Mouse (Mus musculus): ENCODE results near the gene Polr3gl.

The Polr3gl gene

GRCm38 (mm10) chr3:96573611-96574511 is 20.1 kb downstream of the Polr3gl start:
- DNase-seq (ENCODE audit: low read depth, low spot score) = peak; percentile 91

DNA sequence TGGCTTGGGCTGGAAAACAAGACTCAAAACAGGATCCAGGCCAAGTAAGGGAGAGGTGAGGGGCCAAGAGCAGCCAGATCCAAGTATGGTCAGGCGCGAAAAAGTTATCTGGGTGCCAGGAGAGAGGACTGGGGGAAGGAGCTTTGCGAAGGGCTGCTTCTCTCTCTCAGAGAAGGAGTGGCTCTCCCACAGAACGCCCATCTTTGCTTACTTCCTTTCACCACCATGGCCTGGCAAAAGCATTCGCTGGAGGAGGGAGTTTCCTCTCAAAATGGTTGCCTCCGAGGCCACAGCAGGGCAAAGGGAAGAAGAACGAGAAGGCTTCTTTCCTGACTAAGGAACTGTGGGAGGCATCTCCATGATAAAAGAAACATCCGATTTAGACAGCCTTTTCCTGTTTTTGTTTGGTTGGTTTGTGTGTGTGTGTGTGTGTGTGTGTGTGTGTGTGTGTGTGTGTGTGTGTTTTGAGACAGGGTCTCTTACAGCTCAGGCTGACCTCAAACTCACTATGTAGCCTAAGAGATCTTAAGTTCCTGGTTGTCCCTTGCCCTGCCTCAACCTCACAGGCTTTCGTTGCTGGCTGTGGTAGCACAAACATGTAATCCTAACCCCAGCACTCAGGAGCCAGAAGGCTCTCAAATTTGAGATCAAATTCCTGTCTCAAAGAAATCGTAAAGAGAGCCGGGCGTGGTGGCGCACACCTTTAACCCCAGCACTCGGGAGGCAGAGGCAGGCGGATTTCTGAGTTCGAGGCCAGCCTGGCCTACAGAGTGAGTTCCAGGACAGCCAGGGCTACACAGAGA is 21.9 kb downstream of the Polr3gl start:
- peak; percentile 81 for DNase-seq (ENCODE audit: low read depth, low spot score)

- DNase-seq (ENCODE audit: low read depth, low spot score) = no peak
Measured at GRCm38 (mm10) chr3:96571336-96571735, 22.6 kb downstream of the Polr3gl start.

DNA sequence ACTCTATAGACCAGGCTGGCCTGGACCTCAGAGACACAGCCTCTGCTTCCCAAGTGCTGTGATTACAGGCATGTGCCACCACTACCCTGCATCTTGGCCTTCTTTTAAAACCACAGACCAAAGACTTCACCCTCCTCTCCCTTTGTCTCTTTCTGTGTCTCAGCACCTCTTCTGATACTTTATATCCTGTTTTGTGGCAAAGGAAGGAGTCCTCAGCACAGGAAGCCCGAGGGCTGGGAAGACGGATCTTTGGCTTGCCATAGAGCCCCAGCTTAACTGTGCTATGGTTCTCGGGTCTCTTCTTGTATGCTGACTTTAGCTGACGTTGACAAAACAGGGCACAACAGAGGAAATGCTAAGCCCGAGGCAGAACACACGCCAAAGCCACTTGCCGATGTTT is 23.3 kb downstream of the Polr3gl start:
- DNase-seq (ENCODE audit: low read depth, low spot score) = no peak

GRCm38 (mm10) chr3:96569966-96570605 is 23.9 kb downstream of the Polr3gl start:
- no peak for DNase-seq (ENCODE audit: low read depth, low spot score)

GRCm38 (mm10) chr3:96569506-96569905 is 24.5 kb downstream of the Polr3gl start:
- DNase-seq (ENCODE audit: low read depth, low spot score) = no peak

DNA sequence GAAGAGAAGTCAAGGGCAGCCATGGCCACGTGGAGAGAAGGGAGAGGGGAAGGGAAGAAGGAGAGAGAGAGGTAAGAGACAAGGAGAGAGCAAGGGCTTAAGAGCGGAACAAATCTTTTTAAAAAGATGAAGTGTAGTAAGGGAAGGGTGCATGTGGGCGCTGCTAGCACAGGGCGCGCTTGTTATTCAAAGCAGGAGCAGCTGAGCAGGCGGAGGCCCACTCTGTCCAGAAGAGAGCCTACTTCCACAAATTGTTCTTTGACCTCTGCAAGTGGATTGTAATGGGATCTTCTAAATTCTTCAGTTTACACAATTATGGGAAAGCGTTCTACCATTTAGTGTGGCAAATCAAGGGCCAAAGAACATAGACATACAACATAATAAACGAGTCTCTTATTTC is 25.4 kb downstream of the Polr3gl start:
- DNase-seq (ENCODE audit: low read depth, low spot score) = no peak

- no peak for DNase-seq (ENCODE audit: low read depth, low spot score)
Measured at GRCm38 (mm10) chr3:96566661-96567450, 27.1 kb downstream of the Polr3gl start.

GRCm38 (mm10) chr3:96565105-96565504 is 28.9 kb downstream of the Polr3gl start:
- no peak for DNase-seq (ENCODE audit: low read depth, low spot score)

- no peak for DNase-seq (ENCODE audit: low read depth, low spot score)
Measured at GRCm38 (mm10) chr3:96564633-96565032, 29.3 kb downstream of the Polr3gl start.

- no peak for DNase-seq (ENCODE audit: low read depth, low spot score)
Measured at GRCm38 (mm10) chr3:96563911-96564632, 29.9 kb downstream of the Polr3gl start.

DNA sequence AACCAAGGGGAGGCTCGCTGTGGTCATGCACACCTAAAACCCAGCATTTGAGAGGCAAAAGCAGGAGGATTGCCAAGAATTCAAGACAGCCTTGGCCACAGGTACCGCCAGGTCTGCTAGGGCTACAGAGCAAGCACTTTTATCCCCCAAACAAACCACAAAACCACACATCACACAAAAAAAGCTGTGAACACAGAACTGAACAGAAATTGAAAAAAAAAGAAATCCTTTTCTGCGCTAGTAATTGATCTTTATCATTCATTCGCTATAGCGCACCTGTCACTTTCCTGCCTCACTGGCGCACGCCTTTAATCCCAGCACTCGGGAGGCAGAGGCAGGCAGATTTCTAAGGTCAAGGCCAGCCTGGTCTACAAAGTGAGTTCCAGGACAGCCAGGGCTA is 30.7 kb downstream of the Polr3gl start:
- no peak for DNase-seq (ENCODE audit: low read depth, low spot score)

DNA sequence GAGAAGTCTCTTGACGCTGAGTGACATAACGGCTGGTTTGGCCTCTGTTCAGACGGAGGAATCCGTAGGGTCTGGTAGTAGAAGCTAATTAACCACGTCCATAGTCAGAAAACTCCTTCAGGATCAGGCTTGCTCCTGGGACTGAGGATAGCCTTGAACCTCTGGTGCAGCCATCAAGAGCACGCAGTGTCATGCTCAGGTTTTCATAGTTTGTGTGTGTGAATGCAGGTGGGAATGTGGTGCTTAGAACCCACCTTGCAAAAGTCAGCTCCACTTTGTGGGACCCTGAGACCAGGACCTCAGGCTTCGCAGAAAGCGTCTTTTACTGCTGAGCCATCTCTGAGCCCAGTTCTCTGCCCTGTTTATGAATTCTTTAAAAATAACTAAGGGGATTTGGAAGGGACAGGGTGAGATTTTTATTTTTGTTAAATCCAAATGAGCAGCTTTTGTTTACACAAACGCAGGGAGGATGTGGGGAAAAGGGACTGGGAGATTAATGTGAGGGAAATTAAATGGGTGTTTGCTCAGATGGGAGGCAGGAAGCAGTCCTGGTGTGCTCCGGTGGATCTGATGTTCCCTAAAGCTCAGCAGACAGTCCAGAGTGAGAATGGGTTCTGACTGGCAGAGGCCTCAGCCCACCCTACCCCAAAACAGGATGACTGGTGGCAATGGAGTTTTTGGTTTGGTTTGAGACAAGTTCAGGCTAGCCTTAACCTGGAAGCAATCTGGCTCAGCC is 31.9 kb downstream of the Polr3gl start:
- DNase-seq (ENCODE audit: low read depth, low spot score) = peak; percentile 93

- peak; percentile 78 for DNase-seq (ENCODE audit: low read depth, low spot score)
Measured at GRCm38 (mm10) chr3:96560881-96561668, 32.9 kb downstream of the Polr3gl start.

DNA sequence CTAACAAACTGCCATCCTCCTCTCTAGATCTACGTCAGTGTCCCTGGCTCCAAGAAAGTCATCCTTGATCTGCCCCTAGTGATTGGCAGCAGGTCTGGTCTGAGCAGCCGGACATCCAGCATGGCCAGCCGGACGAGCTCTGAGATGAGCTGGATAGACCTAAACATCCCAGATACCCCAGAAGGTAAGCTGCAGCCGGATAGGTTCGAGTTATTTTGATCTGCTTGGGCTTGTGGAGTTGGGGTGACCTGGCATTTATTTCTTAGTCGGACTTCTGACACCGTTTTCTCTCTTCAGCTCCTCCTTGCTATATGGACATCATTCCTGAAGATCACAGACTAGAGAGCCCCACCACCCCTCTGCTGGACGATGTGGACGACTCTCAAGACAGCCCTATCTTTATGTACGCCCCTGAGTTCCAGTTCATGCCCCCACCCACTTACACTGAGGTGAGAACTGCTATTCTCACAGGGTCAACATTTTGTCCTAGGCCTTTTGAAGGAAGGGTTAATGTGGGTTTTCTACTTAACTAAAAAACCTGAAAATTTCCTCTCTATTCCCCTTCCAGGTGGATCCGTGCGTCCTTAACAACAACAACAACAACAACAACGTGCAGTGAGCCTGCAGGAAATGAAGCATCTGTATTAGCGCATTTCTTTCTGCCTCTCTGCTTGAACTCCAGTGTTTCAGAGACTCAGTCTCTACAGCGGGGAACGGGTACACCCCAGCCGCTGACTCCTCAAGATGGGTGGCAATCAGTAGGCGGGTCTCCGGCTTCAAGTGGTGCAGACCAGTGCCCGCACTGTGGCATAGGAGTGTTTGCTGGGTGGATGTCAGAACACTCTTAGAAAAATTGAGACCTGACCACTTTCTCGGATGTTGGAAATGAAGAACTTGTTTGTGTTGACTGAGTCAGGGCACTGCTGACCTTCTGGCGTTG is 33.8 kb downstream of the Polr3gl start:
- no peak for DNase-seq (ENCODE audit: low read depth, low spot score)

GRCm38 (mm10) chr3:96559398-96559910 is 34.5 kb downstream of the Polr3gl start:
- no peak for DNase-seq (ENCODE audit: low read depth, low spot score)

GRCm38 (mm10) chr3:96558668-96559196 is 35.2 kb downstream of the Polr3gl start:
- DNase-seq (ENCODE audit: low read depth, low spot score) = no peak

DNA sequence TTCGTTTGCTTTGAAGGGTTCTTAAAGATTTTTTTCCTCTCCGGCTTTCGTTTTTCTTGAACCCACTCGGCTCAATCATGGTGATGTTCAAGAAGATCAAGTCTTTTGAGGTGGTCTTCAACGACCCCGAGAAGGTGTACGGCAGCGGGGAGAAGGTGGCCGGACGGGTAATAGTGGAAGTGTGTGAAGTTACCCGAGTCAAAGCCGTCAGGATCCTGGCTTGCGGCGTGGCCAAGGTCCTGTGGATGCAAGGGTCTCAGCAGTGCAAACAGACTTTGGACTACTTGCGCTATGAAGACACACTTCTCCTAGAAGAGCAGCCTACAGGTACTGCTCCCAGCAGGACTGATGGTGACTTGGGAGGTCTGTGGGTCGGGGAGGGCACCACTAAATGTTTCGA is 35.8 kb downstream of the Polr3gl start:
- DNase-seq (ENCODE audit: low read depth, low spot score) = no peak
